Mouse (Mus musculus): ENCODE data around the gene Wfdc8.

GRCm38 (mm10) chr2:164549963-164550894 lies 63.2 kb downstream of the Wfdc8 start:
- TF ChIP-seq CTCF (IDR thresholded peaks at IDR 0.05; ENCODE audit: control insufficient read depth, insufficient read depth, insufficient replicate concordance, low read depth, low read length) (no peak), POLR2A (IDR thresholded peaks at IDR 0.05; ENCODE audit: control insufficient read depth, low read depth, low read length) (no peak)
